Mouse (Mus musculus): Measurements from ENCODE around the gene Smg7.

Smg7 gene

GRCm38 (mm10) chr1:152808392-152808680 lies 94.1 kb downstream of the Smg7 start:
- no peak for DNase-seq (ENCODE audit: low read depth, low spot score)

GRCm38 (mm10) chr1:152807619-152808391 lies 94.6 kb downstream of the Smg7 start:
- DNase-seq (ENCODE audit: low read depth, low spot score) = no peak

- no peak for DNase-seq (ENCODE audit: low read depth, low spot score)
Measured at GRCm38 (mm10) chr1:152804907-152805306, 97.5 kb downstream of the Smg7 start.

GRCm38 (mm10) chr1:152800633-152801176 lies 101.7 kb downstream of the Smg7 start:
- DNase-seq (ENCODE audit: low read depth, low spot score) = no peak

GRCm38 (mm10) chr1:152799897-152800296 lies 102.5 kb downstream of the Smg7 start, which contains the start of gene Ncf2:
Gene Ncf2, plus strand, starts transcription at chr1:152800194.
- DNase-seq (ENCODE audit: low read depth, low spot score) = no peak

GRCm38 (mm10) chr1:152798125-152798524 lies 104.3 kb downstream of the Smg7 start:
- no peak for DNase-seq (ENCODE audit: low read depth, low spot score)

GRCm38 (mm10) chr1:152796683-152797263 lies 105.7 kb downstream of the Smg7 start:
- DNase-seq (ENCODE audit: low read depth, low spot score) = no peak

DNA sequence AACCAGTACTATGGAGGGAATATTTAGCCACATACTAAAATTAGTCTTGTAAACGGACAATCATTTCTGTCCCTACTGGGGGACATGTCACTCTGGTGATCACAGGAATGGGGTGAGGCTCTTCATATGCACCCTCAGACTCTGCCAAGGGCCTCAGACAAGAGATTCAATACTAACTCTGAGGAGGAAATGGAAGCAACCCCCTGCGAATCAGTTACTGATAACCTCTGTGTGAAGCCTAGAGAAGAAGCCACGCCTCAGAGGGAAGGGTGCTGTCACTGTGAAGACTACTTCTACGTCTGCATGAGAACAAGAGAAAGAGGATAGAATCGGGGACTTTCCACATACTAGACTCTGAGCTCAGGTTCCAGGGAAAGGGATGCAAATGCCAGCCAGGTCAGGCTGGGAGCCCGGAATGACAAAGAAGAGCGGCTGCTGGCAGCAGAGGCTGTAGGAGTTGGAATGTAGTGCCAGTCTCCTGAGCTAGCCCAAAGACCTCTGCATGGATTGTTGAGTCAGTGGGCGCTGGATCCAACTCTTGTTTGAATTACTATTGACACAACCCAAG lies 106.7 kb downstream of the Smg7 start:
- DNase-seq (ENCODE audit: low read depth, low spot score) = no peak

- no peak for DNase-seq (ENCODE audit: low read depth, low spot score)
Measured at GRCm38 (mm10) chr1:152793495-152794130, 108.8 kb downstream of the Smg7 start.

- no peak for DNase-seq (ENCODE audit: low read depth, low spot score)
Measured at GRCm38 (mm10) chr1:152792736-152793494, 109.5 kb downstream of the Smg7 start.

DNA sequence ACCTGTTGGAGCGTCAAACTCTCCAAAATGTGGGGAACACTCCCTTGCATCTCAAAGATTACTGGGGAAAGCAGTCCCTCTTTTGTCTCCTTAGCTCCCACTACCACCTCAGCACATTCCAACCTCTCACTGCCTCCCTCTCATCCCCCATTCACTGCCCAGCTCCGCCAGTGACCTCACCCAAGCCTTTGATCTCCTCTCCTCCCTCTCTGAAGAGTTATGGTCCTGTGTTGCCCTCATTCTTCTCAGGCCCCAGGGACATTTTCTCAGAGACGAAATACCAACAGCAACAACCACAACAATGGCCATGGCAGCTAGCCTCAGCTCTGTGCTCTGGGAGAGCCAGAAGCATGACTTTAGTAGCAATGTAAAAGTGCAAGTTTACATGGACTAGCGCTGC lies 111.2 kb downstream of the Smg7 start:
- no peak for DNase-seq (ENCODE audit: low read depth, low spot score)

GRCm38 (mm10) chr1:152790821-152791220 lies 111.6 kb downstream of the Smg7 start:
- no peak for DNase-seq (ENCODE audit: low read depth, low spot score)

DNA sequence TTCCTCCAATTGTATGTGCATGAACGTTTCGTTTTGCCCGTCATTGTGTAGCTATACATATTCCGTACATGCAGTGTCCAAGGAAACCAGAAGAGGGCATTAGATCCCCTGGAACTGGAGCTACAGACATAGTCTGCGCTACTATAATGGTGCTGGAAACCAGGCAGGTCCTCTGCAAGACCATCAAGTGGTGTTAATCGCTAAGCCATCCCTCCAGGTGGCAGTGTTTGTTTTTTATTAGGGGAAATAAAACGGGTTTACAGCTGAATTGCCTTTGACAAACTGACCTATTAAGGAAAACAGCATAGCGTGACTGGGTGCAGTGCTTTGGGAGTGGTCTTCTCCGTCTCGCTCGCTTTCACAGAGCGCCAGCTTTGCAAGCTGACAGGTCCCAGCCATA lies 112.2 kb downstream of the Smg7 start:
- DNase-seq (ENCODE audit: low read depth, low spot score) = peak; percentile 26

GRCm38 (mm10) chr1:152788121-152788660 lies 114.3 kb downstream of the Smg7 start:
- no peak for DNase-seq (ENCODE audit: low read depth, low spot score)

Measured in CD4-positive helper T cell, adult 2 months (primary cell).